Mouse (Mus musculus) stomach, postnatal 0 days (tissue): Measurements from ENCODE around the gene Slc17a2. TPM values are rescaled to one million over a fixed set of nuclear protein-coding genes. Genes with fewer than 3 reads are reported as not detected.
"Not testable (repeated sequence)": the region's sequence is repeated elsewhere in the genome, so short reads cannot be mapped to it uniquely, and the experiment has no call there.

Source experiments
- ATAC-seq: fragments of 200-750 bp; cut with Nextera tagmentation; 2 replicates; pipeline ENCODE4 v1.8.0; 2017; ENCODE audit not compliant: low FRiP score, low TSS enrichment
- DNase-seq: peaks from one replicate; pipeline ENCODE4 v3.0.0-alpha.2; 2016; ENCODE audit warnings: low spot score
- H3K27ac ChIP-seq: fragments of 300-500 bp; sonication (generic); replicated peaks from 2 replicates; pipeline ENCODE4 v1.5.1; 2014; ENCODE audit warnings: mild to moderate bottlenecking, control low read depth
- H3K27me3 ChIP-seq: fragments of 300-500 bp; sonication (generic); 2 replicates; pipeline ENCODE4 v1.6.1; 2014; ENCODE audit warnings: low read length; ENCODE audit not compliant: control insufficient read depth, insufficient read depth
- H3K36me3 ChIP-seq: fragments of 300-500 bp; sonication (generic); 2 replicates; pipeline ENCODE4 v1.6.1; 2014; ENCODE audit warnings: low read length, mixed read lengths; ENCODE audit not compliant: control insufficient read depth, insufficient read depth
- H3K4me1 ChIP-seq: fragments of 300-500 bp; sonication (generic); replicated peaks from 2 replicates; pipeline ENCODE4 v1.6.1; 2014; ENCODE audit warnings: antibody characterized with exemption; ENCODE audit not compliant: control insufficient read depth, insufficient read depth
- H3K4me2 ChIP-seq: fragments of 300-500 bp; sonication (generic); replicated peaks from 2 replicates; pipeline ENCODE4 v1.6.1; 2014; ENCODE audit warnings: low read depth, mild to moderate bottlenecking, control low read depth, moderate library complexity
- H3K4me3 ChIP-seq: fragments of 300-500 bp; sonication (generic); 2 replicates; pipeline ENCODE4 v1.5.1; 2014; ENCODE audit warnings: low read depth, low read length, control low read depth
- H3K9ac ChIP-seq: fragments of 300-500 bp; sonication (generic); 2 replicates; pipeline ENCODE4 v1.6.1; 2014; ENCODE audit warnings: mild to moderate bottlenecking, low read length, control low read depth, mixed read lengths
- H3K9me3 ChIP-seq: fragments of 300-500 bp; sonication (generic); 2 replicates; pipeline ENCODE4 v1.6.1; 2016; ENCODE audit warnings: low read length; ENCODE audit not compliant: control insufficient read depth
- CTCF ChIP-seq: IDR thresholded peaks from 2 replicates; pipeline ENCODE4 v1.5.1; 2016; ENCODE audit warnings: antibody characterized with exemption, low read depth, mild to moderate bottlenecking, moderate library complexity
- EP300 ChIP-seq: optimal IDR thresholded peaks from 2 replicates; pipeline ENCODE3; 2016; ENCODE audit warnings: antibody characterized with exemption
- WGBS: fragments of 180-500 bp; shearing (Covaris S2); extraction: QIAGEN DNeasy Blood & Tissue Kit; methylation state at CpG from one replicate; pipeline ENCODE4 v1.1.7; 2014; 5-methylcytosine and 5-hydroxymethylcytosine counted together
- polyA plus RNA-seq: library from polyadenylated mRNA; unstranded; fragments of >200 nt; fragmentation: Nextera tagmentation; extraction: Ambion mirVana; gene quantifications from 2 replicates; pipeline ENCODE4 v1.2.1, GENCODE M21; 2015

Gene Slc17a2
- polyA plus RNA-seq, 1 experiment from 2014 or later = 0.59 TPM

DNA sequence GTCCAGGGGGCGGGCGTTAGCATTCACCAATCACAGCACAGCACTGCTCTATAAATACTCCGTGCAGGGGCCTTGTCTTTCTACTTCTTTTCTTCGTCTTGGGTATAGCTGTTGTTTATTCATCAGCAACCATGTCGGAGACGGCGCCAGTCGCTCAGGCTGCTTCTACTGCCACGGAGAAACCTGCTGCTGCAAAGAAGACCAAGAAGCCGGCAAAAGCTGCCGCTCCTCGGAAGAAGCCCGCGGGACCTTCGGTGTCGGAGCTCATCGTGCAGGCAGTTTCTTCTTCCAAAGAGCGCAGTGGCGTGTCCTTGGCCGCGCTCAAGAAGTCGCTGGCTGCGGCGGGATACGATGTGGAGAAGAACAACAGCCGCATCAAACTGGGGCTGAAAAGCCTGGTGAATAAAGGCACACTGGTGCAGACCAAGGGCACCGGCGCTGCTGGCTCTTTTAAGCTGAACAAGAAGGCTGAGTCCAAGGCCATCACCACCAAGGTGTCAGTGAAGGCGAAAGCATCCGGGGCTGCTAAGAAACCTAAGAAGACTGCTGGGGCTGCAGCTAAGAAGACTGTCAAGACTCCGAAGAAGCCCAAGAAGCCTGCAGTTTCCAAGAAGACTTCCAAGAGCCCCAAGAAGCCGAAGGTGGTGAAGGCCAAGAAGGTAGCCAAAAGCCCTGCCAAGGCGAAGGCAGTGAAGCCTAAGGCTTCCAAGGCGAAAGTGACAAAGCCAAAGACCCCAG is 43.0 kb upstream of the Slc17a2 start, which contains the start of gene Hist1h1a:
TSS of gene Hist1h1a (plus strand) at position 81 of the 738 bp plus-strand sequence.
- H3K4me1 ChIP-seq = peaks cover 3% of the 10 kb centered on the region; the same call in 1 of the 2 replicates
- H3K36me3 ChIP-seq = no peaks in the 10 kb centered on the region
- DNase-seq (no peak), ATAC-seq (peak; percentile 78)
- peak within 1 kb of the TSS; percentile 90 for H3K27ac ChIP-seq
- 3% methylated on average over 34 of the region's 34 CpGs for WGBS
- no peaks in the 10 kb centered on the region for H3K9me3 ChIP-seq
- H3K9ac ChIP-seq = peak within 1 kb of the TSS; percentile 71
- peak within 1 kb of the TSS; percentile 52 for H3K4me3 ChIP-seq
- no peaks in the 10 kb centered on the region for H3K27me3 ChIP-seq
- TF ChIP-seq EP300 (peak; percentile 91), CTCF (no peak)
- H3K4me2 ChIP-seq = peak within 1 kb of the TSS; percentile 90

DNA sequence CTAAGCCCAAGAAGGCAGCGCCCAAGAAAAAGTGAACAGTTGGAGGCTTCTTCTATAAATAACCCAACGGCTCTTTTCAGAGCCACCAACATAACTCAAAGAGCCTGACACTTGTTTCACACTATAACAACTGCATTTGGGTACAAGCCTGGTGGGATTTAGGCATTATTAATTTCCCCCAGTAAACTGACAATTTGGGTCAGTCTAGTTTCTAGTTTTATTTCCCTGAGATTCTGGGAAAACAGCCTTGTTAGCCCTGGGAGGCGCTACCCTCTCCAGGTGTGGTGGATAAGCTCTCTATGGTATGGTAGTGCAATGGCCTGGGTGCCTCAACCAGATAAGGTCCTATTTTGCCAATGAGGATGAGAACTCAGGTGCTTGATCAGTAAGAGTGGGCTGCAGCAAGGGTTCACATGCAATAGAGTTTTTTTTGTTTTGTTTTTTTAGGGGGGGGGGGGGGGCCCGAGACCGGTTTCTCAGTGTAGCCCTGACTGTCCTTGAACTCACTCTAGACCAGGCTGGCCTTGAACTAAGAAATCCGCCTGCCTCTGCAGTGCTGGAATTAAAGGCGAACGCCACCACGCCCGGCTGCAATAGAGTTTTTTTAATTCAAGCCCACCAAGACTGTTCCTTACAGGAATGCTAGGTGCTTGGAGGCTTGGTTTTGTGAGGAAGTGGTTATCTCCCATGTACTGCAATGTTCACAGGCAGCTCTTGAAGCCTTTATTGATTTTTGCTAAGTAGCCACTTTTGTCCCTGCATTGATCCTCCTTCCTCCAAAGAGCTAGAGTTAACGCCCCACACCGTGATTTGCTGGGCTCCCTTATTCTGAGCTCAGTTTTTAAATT is 42.2 kb upstream of the Slc17a2 start:
- Histone ChIP-seq H3K36me3 (no peaks in the 10 kb centered on the region), H3K4me3 (peak overlapping the region; percentile 52), H3K27me3 (no peaks in the 10 kb centered on the region), H3K27ac (peak overlapping the region; percentile 90), H3K9ac (peak overlapping the region; percentile 71), H3K4me1 (peaks cover 3% of the 10 kb centered on the region; the same call in 1 of the 2 replicates), H3K9me3 (no peaks in the 10 kb centered on the region), H3K4me2 (peak overlapping the region; percentile 90)
- DNase-seq = no peak
- no peak for TF ChIP-seq EP300
- 37% methylated on average over 12 of the region's 12 CpGs for WGBS
- no peak for ATAC-seq

- Histone ChIP-seq H3K36me3 (no peaks in the 10 kb centered on the region), H3K4me2 (no peak overlapping the region)
- TF ChIP-seq CTCF = no peak
- TF ChIP-seq EP300 = no peak
Measured at GRCm38 (mm10) chr13:23765172-23765513, 41.6 kb upstream of the Slc17a2 start.

GRCm38 (mm10) chr13:23766772-23767171 is 40.0 kb upstream of the Slc17a2 start:
- peaks cover 3% of the 10 kb centered on the region; the same call in 1 of the 2 replicates for H3K4me1 ChIP-seq
- DNase-seq (no peak), ATAC-seq (no peak)
- no peaks in the 10 kb centered on the region for H3K27me3 ChIP-seq
- H3K4me3 ChIP-seq = no peak overlapping the region
- H3K27ac ChIP-seq = no peak overlapping the region
- TF ChIP-seq EP300 (no peak), CTCF (no peak)
- no peaks in the 10 kb centered on the region for H3K9me3 ChIP-seq
- H3K4me2 ChIP-seq = no peak overlapping the region
- no peak overlapping the region for H3K9ac ChIP-seq
- H3K36me3 ChIP-seq = no peaks in the 10 kb centered on the region

More at GRCm38 (mm10) chr13:23765172-23765513, 41.6 kb upstream of the Slc17a2 start:
- DNase-seq (no peak), ATAC-seq (no peak)
- Histone ChIP-seq H3K4me1 (peaks cover 3% of the 10 kb centered on the region; the same call in 1 of the 2 replicates), H3K4me3 (no peak overlapping the region), H3K9ac (no peak overlapping the region), H3K27me3 (no peaks in the 10 kb centered on the region), H3K9me3 (no peaks in the 10 kb centered on the region), H3K27ac (no peak overlapping the region)
- WGBS = 58% methylated on average over 1 of the region's 1 CpGs

- H3K36me3 ChIP-seq = no peaks in the 10 kb centered on the region
Measured at GRCm38 (mm10) chr13:23768834-23769397, 37.9 kb upstream of the Slc17a2 start.

DNA sequence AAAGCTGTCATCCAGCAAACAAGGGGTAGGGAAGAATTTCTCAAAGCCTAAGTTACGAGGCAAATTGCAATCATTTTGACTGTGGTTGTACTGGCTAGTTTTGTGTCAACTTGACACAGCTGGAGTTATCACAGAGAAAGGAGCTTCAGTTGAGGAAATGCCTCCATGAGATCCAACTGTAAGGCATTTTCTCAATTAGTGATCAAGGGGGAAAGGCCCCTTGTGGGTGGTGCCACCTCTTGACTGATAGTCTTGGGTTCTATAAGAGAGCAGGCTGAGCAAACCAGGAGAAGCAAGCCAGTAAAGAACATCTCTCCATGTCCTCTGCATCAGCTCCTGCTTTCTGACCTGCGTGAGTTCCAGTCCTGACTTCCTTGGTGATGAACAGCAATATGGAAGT is 37.2 kb upstream of the Slc17a2 start, which contains the start of gene Trim38:
TSS of gene Trim38 (plus strand) at position 301 of the 400 bp plus-strand sequence.
- H3K4me3 ChIP-seq, H3K27ac ChIP-seq, H3K9ac ChIP-seq, H3K4me1 ChIP-seq, H3K36me3 ChIP-seq, H3K9me3 ChIP-seq, DNase-seq, ATAC-seq, H3K4me2 ChIP-seq, H3K27me3 ChIP-seq: not testable (repeated sequence)
- WGBS = 80% methylated on average over 2 of the region's 2 CpGs

More at GRCm38 (mm10) chr13:23768834-23769397, 37.9 kb upstream of the Slc17a2 start:
- no peak overlapping the region for H3K4me2 ChIP-seq
- 52% methylated on average over 5 of the region's 5 CpGs for WGBS
- DNase-seq = no peak
- H3K9me3 ChIP-seq = no peaks in the 10 kb centered on the region
- no peaks in the 10 kb centered on the region for H3K27me3 ChIP-seq
- H3K9ac ChIP-seq = no peak overlapping the region
- TF ChIP-seq EP300 = no peak
- TF ChIP-seq CTCF = no peak
- no peak overlapping the region for H3K4me3 ChIP-seq
- no peak overlapping the region for H3K27ac ChIP-seq
- peaks cover 6% of the 10 kb centered on the region; the same call in 1 of the 2 replicates for H3K4me1 ChIP-seq
- no peak for ATAC-seq
